Mouse (Mus musculus) induced T-regulatory cell, adult 2 months (primary cell): Measurements from ENCODE around the gene Slc25a51.

Source experiments
- DNase-seq: peaks from one replicate; pipeline ENCODE4 v3.0.0-alpha.2; 2012; ENCODE audit warnings: low read depth

The Slc25a51 gene

GRCm38 (mm10) chr4:45408427-45409132 is at the start of gene Slc25a51:
Slc25a51 (minus strand) TSS chr4:45408766.
- DNase-seq, result peak; percentile 96

GRCm38 (mm10) chr4:45457543-45457942 is 49.0 kb upstream of the Slc25a51 start:
- DNase-seq, result no peak

GRCm38 (mm10) chr4:45455001-45455400 is 46.4 kb upstream of the Slc25a51 start:
- no peak for DNase-seq

GRCm38 (mm10) chr4:45453271-45453851 is 44.8 kb upstream of the Slc25a51 start:
- no peak for DNase-seq

- DNase-seq, result no peak
Observed at GRCm38 (mm10) chr4:45452569-45453111, 44.1 kb upstream of the Slc25a51 start.

- DNase-seq, result no peak
Observed at GRCm38 (mm10) chr4:45449012-45449411, 40.4 kb upstream of the Slc25a51 start.

- no peak for DNase-seq
Observed at GRCm38 (mm10) chr4:45448481-45448880, 39.9 kb upstream of the Slc25a51 start.

- DNase-seq, result no peak
Observed at GRCm38 (mm10) chr4:45447196-45447595, 38.6 kb upstream of the Slc25a51 start.

- DNase-seq, result no peak
Observed at GRCm38 (mm10) chr4:45445235-45445634, 36.7 kb upstream of the Slc25a51 start.

GRCm38 (mm10) chr4:45444813-45445212 is 36.2 kb upstream of the Slc25a51 start:
- no peak for DNase-seq

GRCm38 (mm10) chr4:45443652-45444051 is 35.1 kb upstream of the Slc25a51 start:
- no peak for DNase-seq

GRCm38 (mm10) chr4:45442237-45442636 is 33.7 kb upstream of the Slc25a51 start:
- no peak for DNase-seq

GRCm38 (mm10) chr4:45441778-45442177 is 33.2 kb upstream of the Slc25a51 start:
- DNase-seq, result no peak

- no peak for DNase-seq
Observed at GRCm38 (mm10) chr4:45439281-45439680, 30.7 kb upstream of the Slc25a51 start.

GRCm38 (mm10) chr4:45437010-45437409 is 28.4 kb upstream of the Slc25a51 start:
- DNase-seq, result no peak

- no peak for DNase-seq
Observed at GRCm38 (mm10) chr4:45436383-45436913, 27.9 kb upstream of the Slc25a51 start.

- DNase-seq, result no peak
Observed at GRCm38 (mm10) chr4:45435899-45436298, 27.3 kb upstream of the Slc25a51 start.

- no peak for DNase-seq
Observed at GRCm38 (mm10) chr4:45434681-45435080, 26.1 kb upstream of the Slc25a51 start.

- DNase-seq, result no peak
Observed at GRCm38 (mm10) chr4:45434071-45434470, 25.5 kb upstream of the Slc25a51 start.

- no peak for DNase-seq
Observed at GRCm38 (mm10) chr4:45431806-45432205, 23.2 kb upstream of the Slc25a51 start.

GRCm38 (mm10) chr4:45431316-45431715 is 22.8 kb upstream of the Slc25a51 start:
- DNase-seq, result no peak

GRCm38 (mm10) chr4:45429451-45429850 is 20.9 kb upstream of the Slc25a51 start:
- no peak for DNase-seq
